Mouse (Mus musculus) layer of hippocampus, postnatal 10 days (tissue): ENCODE measurements around the gene Chd3. TPM values are rescaled to one million over a fixed set of nuclear protein-coding genes. Genes with fewer than 3 reads are reported as not detected.
"Not testable (repeated sequence)": the region's sequence is repeated elsewhere in the genome, so short reads cannot be mapped to it uniquely, and the experiment has no call there.

Experiments used
- DNase-seq, 2 experiments: peaks; one replicate each; pipeline ENCODE4 v3.0.0; 2021; ENCODE audit warnings: low spot score in 2 of 2
- total RNA-seq, 2 experiments: library from RNA; stranded (reverse); gene quantifications; 2 replicates each; pipeline ENCODE4 v1.2.3; 2021

Chd3 gene
- total RNA-seq, 2 experiments from 2014 or later: 540 to 617 TPM

- DNase-seq: peak; percentile 81 to 82
Observed at GRCm38 (mm10) chr11:69325628-69326407, 43.4 kb downstream of the Chd3 start, which contains the start of gene Kcnab3. Gene Kcnab3, plus strand, starts transcription at chr11:69326258.

DNA sequence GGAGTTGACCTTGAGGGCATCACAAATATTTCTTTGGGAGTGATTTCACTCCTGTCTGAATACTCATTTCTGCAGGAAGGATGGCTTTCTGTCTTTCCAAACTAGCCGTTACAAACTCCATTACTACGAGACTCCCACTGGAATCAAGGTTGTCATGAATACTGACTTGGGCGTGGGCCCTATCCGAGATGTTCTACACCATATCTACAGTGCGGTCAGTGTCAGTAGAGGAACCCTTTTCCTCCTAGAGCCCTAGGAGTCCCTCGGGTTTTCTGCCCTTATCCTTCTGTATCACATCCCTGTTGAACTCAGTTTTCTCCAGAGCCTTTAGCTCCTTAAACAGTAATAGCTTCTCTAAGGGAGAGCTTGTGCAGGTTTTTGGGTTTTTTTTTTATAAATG lies 44.5 kb downstream of the Chd3 start:
- DNase-seq: no peak

GRCm38 (mm10) chr11:69323667-69324111 lies 45.5 kb downstream of the Chd3 start, which contains the start of the genes Cntrob and Trappc1:
Gene Cntrob, minus strand, starts transcription at chr11:69323775.
Gene Trappc1, plus strand, starts transcription at chr11:69323980.
- peak; percentile 99 for DNase-seq

DNA sequence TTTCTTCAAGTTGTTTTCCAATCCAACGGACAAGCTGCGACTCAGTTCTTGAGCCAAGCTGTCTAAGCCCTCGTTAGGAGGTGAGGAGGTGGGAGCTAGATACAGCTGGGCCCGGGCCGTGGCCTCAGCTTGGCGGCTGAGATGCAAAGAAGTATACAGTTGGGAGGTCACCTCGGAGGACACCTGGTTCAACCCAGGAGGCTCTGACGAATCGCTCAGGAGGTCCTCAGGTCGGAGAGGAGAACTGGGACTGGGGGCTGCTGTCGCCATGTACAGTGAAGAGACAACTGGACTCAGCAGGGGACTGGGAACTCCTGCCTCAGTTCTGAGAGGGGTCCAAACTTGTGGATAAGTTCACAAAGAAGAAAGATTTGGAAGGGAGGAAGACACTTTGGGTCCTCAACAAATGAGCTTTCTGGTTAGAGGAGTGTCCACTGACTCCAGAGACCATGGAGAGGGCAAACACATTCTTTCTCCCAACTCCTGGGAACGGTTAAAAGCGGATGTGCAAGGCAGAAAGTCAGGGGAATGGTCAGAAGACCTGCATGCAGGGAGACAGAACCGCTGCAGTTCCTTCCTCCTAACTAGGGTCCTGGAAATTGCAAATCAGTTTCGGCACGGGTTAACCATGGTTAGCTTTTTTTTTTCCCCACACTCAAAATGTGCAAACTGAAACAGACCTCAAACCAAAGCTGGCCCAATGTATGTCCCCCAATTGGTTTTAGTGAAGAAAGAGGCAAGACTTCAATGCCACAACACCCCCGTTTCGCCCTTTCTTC lies 46.3 kb downstream of the Chd3 start:
- DNase-seq: no peak

DNA sequence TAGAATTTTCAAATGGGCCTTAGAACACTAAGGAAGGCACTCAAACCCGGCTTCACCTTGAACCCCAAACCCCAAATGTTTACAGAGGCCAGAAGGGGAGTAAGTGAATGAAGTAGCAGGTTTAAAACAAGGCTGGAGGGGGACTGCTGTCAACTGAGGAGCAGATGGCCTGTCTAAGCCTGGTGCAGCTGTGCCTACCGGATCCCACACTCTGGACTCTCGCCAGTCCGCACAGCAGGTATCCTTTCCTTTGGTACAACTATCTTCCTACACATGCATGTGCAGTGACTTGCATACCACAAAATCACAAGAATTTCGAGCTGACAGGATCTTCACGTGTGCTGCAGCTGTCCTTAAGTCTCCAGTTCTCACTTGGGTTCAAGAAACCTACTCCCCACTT lies 47.2 kb downstream of the Chd3 start:
- no peak for DNase-seq

DNA sequence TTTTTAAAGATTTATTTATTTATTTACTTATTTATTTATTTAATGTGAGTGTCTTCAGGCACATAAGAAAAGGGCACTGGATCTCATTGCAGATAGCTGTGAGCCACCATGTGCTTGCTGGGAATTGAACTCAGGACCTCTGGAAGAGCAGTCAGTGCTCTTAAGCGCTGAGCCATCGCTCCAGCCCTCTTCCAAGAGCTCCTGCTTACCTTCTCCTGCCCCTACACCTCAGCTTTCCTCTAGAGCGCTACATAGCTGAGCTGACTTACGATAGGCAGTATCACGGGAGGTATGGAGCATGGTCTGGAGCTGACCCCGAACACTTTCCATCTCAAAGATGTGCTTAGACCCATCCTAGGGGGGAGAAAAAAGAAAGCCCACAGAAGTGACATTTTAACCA lies 47.6 kb downstream of the Chd3 start:
- DNase-seq: no peak

DNA sequence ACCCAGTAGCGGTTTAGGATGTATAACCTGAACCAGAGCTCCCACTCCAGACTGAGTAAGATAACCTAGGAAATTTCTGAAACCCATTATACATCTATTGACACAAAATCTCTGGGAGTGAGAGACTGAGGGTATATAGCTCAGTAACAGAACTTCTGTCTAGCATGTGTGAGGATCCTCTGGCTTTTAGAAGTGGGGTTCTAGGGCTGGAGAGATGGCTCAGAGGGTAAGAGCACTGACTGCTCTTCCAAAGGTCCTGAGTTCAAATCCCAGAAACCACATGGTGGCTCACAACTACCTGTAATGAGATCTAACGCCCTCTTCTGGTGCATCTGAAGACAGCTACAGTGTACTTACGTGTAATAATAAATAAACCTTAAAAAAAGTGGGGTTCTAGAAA lies 51.2 kb downstream of the Chd3 start:
- DNase-seq: not testable (repeated sequence)

GRCm38 (mm10) chr11:69316361-69316760 lies 52.8 kb downstream of the Chd3 start:
- no peak for DNase-seq

DNA sequence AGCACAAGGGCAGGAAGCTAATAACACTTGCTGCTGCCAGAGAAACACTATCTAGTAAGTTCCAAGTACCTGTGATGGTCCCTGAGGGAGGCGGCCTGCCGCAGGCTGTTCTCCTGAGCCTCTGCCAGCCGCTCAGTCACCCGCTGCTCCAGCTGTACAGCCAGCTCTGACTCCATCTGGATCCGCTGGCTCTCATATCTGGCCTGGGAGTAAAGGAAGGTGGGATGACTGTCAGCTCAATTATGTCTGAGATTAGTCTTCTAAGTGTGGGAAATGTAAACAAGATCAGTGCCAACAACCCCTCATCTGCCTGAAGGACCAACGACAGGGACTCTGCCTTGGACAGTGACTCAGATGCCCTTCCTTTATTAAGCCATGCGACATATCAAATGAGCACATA lies 57.9 kb downstream of the Chd3 start:
- no peak for DNase-seq

DNA sequence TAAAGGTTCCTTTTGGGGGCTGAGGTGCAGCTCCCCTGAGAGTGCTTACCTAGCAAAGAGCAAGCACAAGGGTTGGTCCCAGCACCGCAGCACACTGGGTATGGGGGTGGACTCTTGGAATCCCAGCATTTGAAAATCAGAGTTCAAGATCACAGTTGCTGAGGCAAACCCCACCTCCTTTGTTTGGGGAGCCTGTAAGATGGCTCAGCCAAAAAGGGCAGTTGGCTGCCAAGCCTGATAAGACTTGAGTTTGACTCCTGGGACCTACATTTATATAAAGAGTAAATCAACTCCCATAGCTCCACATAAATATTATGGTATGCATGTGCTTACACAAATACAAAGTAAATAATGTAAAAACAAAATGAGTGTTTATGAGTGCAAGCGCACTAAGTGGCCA lies 63.2 kb downstream of the Chd3 start:
- DNase-seq: no peak

DNA sequence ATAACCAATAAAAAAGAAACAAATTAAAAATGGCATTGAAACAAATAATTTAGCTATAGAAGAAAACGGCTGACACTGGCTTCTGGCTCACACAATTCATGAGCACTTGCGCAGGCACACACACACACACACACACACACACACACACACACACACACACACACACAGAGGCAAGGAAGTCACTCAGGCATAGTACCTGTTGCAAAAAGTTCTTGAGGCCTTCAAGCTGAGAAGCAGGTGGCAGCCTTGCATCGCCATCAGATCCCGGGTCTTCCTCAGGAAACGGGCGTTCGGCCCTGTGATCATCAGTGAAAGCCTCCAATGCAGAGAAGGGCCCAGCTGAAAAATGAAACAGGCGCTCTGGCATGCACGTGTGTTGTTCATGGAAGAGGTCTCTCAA lies 63.9 kb downstream of the Chd3 start:
- DNase-seq: no peak

DNA sequence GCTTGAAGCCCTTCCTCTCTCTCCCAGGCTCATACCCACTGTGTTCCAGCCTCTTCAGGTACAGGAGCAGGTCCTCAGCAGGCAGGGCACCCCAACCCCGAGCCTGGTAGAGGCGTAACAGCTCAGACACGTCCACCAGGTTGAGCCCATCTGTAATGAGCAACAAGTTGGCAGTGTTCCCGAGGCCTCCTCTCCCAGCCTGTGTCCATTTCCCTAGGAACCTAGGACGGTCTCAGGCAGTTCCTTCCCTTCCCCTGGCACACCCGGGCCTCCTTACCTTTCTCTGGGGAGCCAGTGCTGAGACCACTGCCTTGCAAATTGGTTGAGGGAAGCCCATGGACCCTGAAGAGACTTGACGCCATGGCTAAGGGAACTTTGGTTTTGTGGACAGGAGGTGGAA lies 66.4 kb downstream of the Chd3 start:
- DNase-seq: no peak

GRCm38 (mm10) chr11:69298231-69298630 lies 71.0 kb downstream of the Chd3 start:
- DNase-seq: no peak

- DNase-seq: no peak
Observed at GRCm38 (mm10) chr11:69297799-69298198, 71.4 kb downstream of the Chd3 start.

GRCm38 (mm10) chr11:69295286-69295685 lies 73.9 kb downstream of the Chd3 start:
- DNase-seq: no peak

Other genes starting within 250 kb of the Chd3 start
- gene Hes7, start 249.0 kb downstream of the Chd3 start, total RNA-seq: under 1 TPM; 0.54 to 0.96 TPM
- under 1 TPM; 0.59 to 0.89 TPM for gene 9130213A22Rik, start 246.8 kb downstream of the Chd3 start, total RNA-seq
- 1 to 10 TPM; 5.8 to 6.6 TPM for gene Aloxe3, start 243.5 kb downstream of the Chd3 start, total RNA-seq
- under 1 TPM; 0.27 to 0.31 TPM for gene Alox12b, start 212.4 kb downstream of the Chd3 start, total RNA-seq
- 1 to 10 TPM; 5.2 to 6.9 TPM for gene Alox8, start 171.6 kb downstream of the Chd3 start, total RNA-seq
- gene Gucy2e, start 132.4 kb downstream of the Chd3 start, total RNA-seq: under 1 TPM; 0.60 to 0.94 TPM
- 10 to 100 TPM; 16.6 to 18.2 TPM for gene Cntrob, start 45.6 kb downstream of the Chd3 start, total RNA-seq
- gene Trappc1, start 45.4 kb downstream of the Chd3 start, total RNA-seq: 10 to 100 TPM; 74.5 to 83.6 TPM
- 10 to 100 TPM; 12.3 to 14.7 TPM for gene Kcnab3, start 43.1 kb downstream of the Chd3 start, total RNA-seq
- 10 to 100 TPM; 72.6 to 76.6 TPM for gene Rnf227, start 28.9 kb downstream of the Chd3 start, total RNA-seq
- 10 to 100 TPM; 84.1 to 95.1 TPM for gene Naa38, start 26.1 kb upstream of the Chd3 start, total RNA-seq
- gene Cyb5d1, start 26.2 kb upstream of the Chd3 start, total RNA-seq: 10 to 100 TPM; 28.4 to 40.6 TPM
- gene Tmem88, start 28.8 kb upstream of the Chd3 start, total RNA-seq: 1 to 10 TPM; 2.1 to 2.7 TPM
- gene Kdm6b, start 44.3 kb upstream of the Chd3 start, total RNA-seq: 10 to 100 TPM; 47.0 to 50.5 TPM
- gene Dnah2, start 179.7 kb upstream of the Chd3 start, total RNA-seq: 1 to 10 TPM; 8.0 to 8.6 TPM
- gene Efnb3, start 190.8 kb upstream of the Chd3 start, total RNA-seq: 100 to 1,000 TPM; 203 to 217 TPM
- 10 to 100 TPM in 1 of 2 experiments, 1 to 10 TPM in 1; 7.7 to 10.6 TPM for gene Wrap53, start 210.8 kb upstream of the Chd3 start, total RNA-seq
- gene Trp53, start 211.0 kb upstream of the Chd3 start, total RNA-seq: 10 to 100 TPM; 31.4 to 31.8 TPM
- gene Atp1b2, start 236.5 kb upstream of the Chd3 start, total RNA-seq: 100 to 1,000 TPM; 456 to 463 TPM
- not detected for gene Shbg, start 248.5 kb upstream of the Chd3 start, total RNA-seq